Mouse (Mus musculus): ENCODE results near the gene Rab3d. TPM values are rescaled to one million over a fixed set of nuclear protein-coding genes. Genes with fewer than 3 reads are reported as not detected.
"Not testable (repeated sequence)": the region's sequence is repeated elsewhere in the genome, so short reads cannot be mapped to it uniquely, and the experiment has no call there.

Rab3d gene
- polyA plus RNA-seq, 1 experiment from 2014 or later, result 21.6 TPM

DNA sequence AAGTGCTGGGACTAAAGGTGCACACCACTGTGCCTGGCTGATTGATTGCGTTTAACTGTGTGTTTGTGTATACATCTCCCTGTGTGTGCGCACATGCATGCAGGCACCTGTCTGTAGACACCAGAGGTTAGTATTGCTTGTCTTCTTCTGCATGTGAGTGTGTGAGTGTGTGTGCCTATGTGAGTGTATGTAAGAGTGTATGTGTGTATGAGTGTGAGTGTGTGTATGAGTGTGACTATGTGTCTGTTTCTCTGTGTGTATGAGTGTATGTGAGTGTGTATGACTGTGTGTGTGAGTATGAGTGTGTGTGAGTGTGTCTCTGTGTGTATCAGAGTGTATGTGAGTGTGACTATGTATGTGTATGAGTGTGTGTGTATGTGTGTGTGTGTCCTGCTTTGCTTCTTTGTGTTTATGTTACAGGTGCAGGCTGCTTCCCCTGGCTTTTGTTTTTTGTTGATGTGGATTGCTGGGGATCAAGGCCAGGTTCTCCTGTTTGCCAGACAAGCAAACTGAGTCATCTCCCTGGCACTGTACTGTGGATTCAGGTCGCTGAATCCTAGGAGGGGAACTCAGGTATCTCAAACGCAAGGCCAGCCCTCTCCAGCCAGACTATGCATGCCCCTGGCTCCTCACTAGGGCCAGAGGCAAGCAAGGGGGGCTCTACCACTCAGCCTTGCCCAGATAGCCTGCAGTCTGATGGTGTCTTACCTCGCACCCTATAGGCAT, 52.2 kb downstream of the Rab3d start:
- H3K27ac ChIP-seq (replicated peaks; ENCODE audit: low read depth, low read length), result 0 out of 2 replicates have a peak overlapping the region, but pooled peaks have one; percentile 4
- no peak overlapping the region for H3K4me3 ChIP-seq (ENCODE audit: low read depth, low read length)
- H3K9ac ChIP-seq (ENCODE audit: low read depth, low read length), result no peak overlapping the region
- H3K27me3 ChIP-seq (replicated peaks; ENCODE audit: control insufficient read depth, insufficient read depth, low read length), result no peaks in the 10 kb centered on the region
- no peak for DNase-seq (ENCODE audit: low spot score)
- H3K4me2 ChIP-seq (ENCODE audit: low read depth, low read length), result no peak overlapping the region
- 62% methylated on average over 5 of the region's 5 CpGs for WGBS
- peaks cover 3% of the 10 kb centered on the region; the same call in 1 of the 2 replicates for H3K9me3 ChIP-seq (ENCODE audit: control insufficient read depth, low read length)
- no peaks in the 10 kb centered on the region for H3K4me1 ChIP-seq (ENCODE audit: control insufficient read depth, insufficient read depth, low read length)
- H3K36me3 ChIP-seq (ENCODE audit: control insufficient read depth, insufficient read depth, low read length), result no peaks in the 10 kb centered on the region
- ATAC-seq (ENCODE audit: low read depth), result no peak

DNA sequence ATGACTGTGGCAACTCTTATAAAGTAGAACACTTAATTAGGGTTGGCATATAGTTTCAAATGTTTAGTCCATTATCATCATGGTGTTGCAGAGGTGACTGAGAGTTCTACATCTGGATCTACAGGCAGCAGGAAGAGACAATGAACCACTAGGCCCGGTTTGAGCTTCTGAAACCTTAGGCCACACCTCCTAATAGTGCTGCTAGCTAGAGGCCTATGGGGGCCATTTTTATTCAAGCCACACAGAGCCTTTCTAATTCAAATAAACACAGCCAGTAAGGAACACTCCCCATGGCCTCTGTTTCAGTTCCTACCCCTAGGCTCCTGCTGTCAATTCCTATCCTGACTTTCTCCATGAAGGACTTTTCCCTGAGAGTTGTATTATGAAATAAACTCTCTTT, 55.8 kb downstream of the Rab3d start:
- Histone ChIP-seq H3K36me3 (ENCODE audit: control insufficient read depth, insufficient read depth, low read length) (no peaks in the 10 kb centered on the region), H3K4me3 (ENCODE audit: low read depth, low read length) (no peak overlapping the region), H3K9me3 (ENCODE audit: control insufficient read depth, low read length) (peaks cover 3% of the 10 kb centered on the region; the same call in 1 of the 2 replicates), H3K4me2 (ENCODE audit: low read depth, low read length) (no peak overlapping the region), H3K27me3 (replicated peaks; ENCODE audit: control insufficient read depth, insufficient read depth, low read length) (no peaks in the 10 kb centered on the region), H3K4me1 (ENCODE audit: control insufficient read depth, insufficient read depth, low read length) (no peaks in the 10 kb centered on the region), H3K27ac (replicated peaks; ENCODE audit: low read depth, low read length) (no peak overlapping the region), H3K9ac (ENCODE audit: low read depth, low read length) (no peak overlapping the region)
- WGBS, result 69% methylated on average over 1 of the region's 1 CpGs
- ATAC-seq (ENCODE audit: low read depth) (no peak), DNase-seq (ENCODE audit: low spot score) (no peak)

DNA sequence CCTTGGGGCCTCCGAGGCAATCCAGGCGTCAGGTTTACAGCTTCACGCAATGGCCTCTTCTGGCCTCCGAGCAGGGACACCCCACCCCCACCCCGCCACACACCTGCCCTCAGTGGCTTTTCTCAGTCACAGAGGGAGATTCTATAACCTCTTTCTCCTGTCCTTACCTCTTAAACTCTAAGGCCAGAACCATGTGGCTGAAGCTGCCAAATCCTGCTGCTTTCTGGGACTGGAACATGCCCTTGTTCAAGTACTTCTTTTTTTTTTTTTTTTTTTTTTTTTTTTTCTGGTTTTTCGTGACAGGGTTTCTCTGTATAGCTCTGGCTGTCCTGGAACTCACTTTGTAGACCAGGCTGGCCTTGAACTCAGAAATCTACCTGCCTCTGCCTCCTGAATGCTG, 57.6 kb downstream of the Rab3d start:
- WGBS, result 54% methylated on average over 6 of the region's 6 CpGs
- not testable (repeated sequence) for H3K4me1 ChIP-seq (ENCODE audit: control insufficient read depth, insufficient read depth, low read length); H3K4me3 ChIP-seq (ENCODE audit: low read depth, low read length); H3K27ac ChIP-seq (replicated peaks; ENCODE audit: low read depth, low read length); ATAC-seq (ENCODE audit: low read depth); H3K36me3 ChIP-seq (ENCODE audit: control insufficient read depth, insufficient read depth, low read length); H3K9me3 ChIP-seq (ENCODE audit: control insufficient read depth, low read length); H3K27me3 ChIP-seq (replicated peaks; ENCODE audit: control insufficient read depth, insufficient read depth, low read length); H3K9ac ChIP-seq (ENCODE audit: low read depth, low read length); H3K4me2 ChIP-seq (ENCODE audit: low read depth, low read length); DNase-seq (ENCODE audit: low spot score)

DNA sequence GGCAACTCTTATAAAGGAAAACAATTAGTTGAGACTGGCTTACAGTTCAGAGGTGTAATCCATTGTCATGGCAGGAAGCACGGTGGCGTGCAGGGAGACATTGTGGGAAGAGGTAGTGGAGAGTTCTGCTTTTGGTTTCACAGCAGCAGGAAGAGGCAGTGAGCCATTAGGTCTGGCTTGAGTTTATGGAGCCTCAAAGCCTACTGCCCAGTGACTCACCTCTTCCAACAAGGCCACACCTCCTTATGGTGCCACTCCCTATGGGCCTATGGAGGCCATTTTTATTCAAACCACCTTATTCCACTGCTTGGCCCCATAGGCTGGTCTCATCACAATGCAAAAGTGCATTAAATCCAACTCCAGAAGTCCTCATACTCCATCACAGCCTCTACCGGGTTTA, 58.4 kb downstream of the Rab3d start:
- H3K9me3 ChIP-seq (ENCODE audit: control insufficient read depth, low read length), result peaks cover 3% of the 10 kb centered on the region; the same call in 1 of the 2 replicates
- H3K4me1 ChIP-seq (ENCODE audit: control insufficient read depth, insufficient read depth, low read length), result no peaks in the 10 kb centered on the region
- no peak for ATAC-seq (ENCODE audit: low read depth)
- H3K4me3 ChIP-seq (ENCODE audit: low read depth, low read length), result no peak overlapping the region
- H3K36me3 ChIP-seq (ENCODE audit: control insufficient read depth, insufficient read depth, low read length), result no peaks in the 10 kb centered on the region
- no peaks in the 10 kb centered on the region for H3K27me3 ChIP-seq (replicated peaks; ENCODE audit: control insufficient read depth, insufficient read depth, low read length)
- no peak for DNase-seq (ENCODE audit: low spot score)
- no peak overlapping the region for H3K9ac ChIP-seq (ENCODE audit: low read depth, low read length)
- no peak overlapping the region for H3K27ac ChIP-seq (replicated peaks; ENCODE audit: low read depth, low read length)
- no peak overlapping the region for H3K4me2 ChIP-seq (ENCODE audit: low read depth, low read length)
- WGBS, result 80% methylated on average over 3 of the region's 3 CpGs

DNA sequence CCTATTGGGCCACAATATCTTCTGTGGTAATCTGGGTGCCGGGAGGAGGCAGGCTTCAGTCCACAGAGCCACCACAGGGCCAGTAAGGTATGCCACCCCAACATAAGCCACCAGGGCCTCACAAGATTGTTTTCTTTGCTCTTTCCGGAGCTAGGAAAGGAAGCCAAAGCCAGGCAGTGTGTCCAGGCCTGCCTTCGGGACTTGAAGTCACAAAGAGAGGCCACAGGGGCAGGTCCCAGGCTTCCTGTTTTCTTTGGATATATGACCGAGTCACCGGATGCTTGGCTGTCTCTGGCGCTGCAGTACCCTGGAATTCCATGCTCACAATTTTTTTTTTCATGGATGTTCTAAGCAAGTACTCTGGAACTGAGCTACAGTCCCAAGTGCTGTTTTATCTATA, 59.9 kb downstream of the Rab3d start:
- Histone ChIP-seq H3K4me3 (ENCODE audit: low read depth, low read length) (no peak overlapping the region), H3K4me2 (ENCODE audit: low read depth, low read length) (no peak overlapping the region), H3K27me3 (replicated peaks; ENCODE audit: control insufficient read depth, insufficient read depth, low read length) (no peaks in the 10 kb centered on the region), H3K9ac (ENCODE audit: low read depth, low read length) (no peak overlapping the region), H3K9me3 (ENCODE audit: control insufficient read depth, low read length) (peaks cover 3% of the 10 kb centered on the region; the same call in 1 of the 2 replicates), H3K36me3 (ENCODE audit: control insufficient read depth, insufficient read depth, low read length) (no peaks in the 10 kb centered on the region), H3K27ac (replicated peaks; ENCODE audit: low read depth, low read length) (no peak overlapping the region; the same call in 1 of the 2 replicates), H3K4me1 (ENCODE audit: control insufficient read depth, insufficient read depth, low read length) (no peaks in the 10 kb centered on the region)
- DNase-seq (ENCODE audit: low spot score) (peak; percentile 66), ATAC-seq (ENCODE audit: low read depth) (no peak)
- 27% methylated on average over 6 of the region's 6 CpGs for WGBS

DNA sequence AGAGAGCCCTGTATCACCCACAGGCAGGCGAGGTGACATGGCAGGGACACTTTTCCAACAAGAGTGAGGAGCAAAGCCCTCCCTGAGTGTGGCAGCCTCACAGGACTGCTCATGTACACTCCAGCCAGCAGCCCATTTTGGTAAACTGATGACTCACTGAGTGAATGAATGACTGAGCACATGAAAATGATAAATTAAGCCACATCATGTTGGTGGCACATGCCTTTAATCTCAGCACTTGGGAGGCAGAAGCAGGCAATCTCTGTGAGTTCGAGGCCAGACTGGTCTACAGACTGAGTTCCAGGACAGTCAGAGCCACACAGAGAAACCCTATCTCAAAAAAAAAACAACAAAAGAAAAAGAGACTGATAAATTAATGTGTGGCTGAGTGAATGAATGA, 60.5 kb downstream of the Rab3d start:
- H3K9ac ChIP-seq (ENCODE audit: low read depth, low read length), result no peak overlapping the region
- no peak overlapping the region for H3K4me2 ChIP-seq (ENCODE audit: low read depth, low read length)
- no peak overlapping the region for H3K27ac ChIP-seq (replicated peaks; ENCODE audit: low read depth, low read length)
- DNase-seq (ENCODE audit: low spot score) (no peak), ATAC-seq (ENCODE audit: low read depth) (no peak)
- WGBS, result 75% methylated on average over 2 of the region's 2 CpGs
- H3K4me1 ChIP-seq (ENCODE audit: control insufficient read depth, insufficient read depth, low read length), result no peaks in the 10 kb centered on the region
- no peak overlapping the region for H3K4me3 ChIP-seq (ENCODE audit: low read depth, low read length)
- no peaks in the 10 kb centered on the region for H3K36me3 ChIP-seq (ENCODE audit: control insufficient read depth, insufficient read depth, low read length)
- peaks cover 3% of the 10 kb centered on the region; the same call in 1 of the 2 replicates for H3K9me3 ChIP-seq (ENCODE audit: control insufficient read depth, low read length)
- H3K27me3 ChIP-seq (replicated peaks; ENCODE audit: control insufficient read depth, insufficient read depth, low read length), result no peaks in the 10 kb centered on the region

Other genes with a start within 250 kb of the Rab3d start
- gene Ldlr, start 194.7 kb downstream of the Rab3d start, polyA plus RNA-seq (2014; fragmentation: Nextera tagmentation; extraction: Ambion mirVana), result 13.9 and 14.1 TPM in 2 replicates
- 70.4 and 81.9 TPM in 2 replicates for gene Spc24, start 157.9 kb downstream of the Rab3d start, polyA plus RNA-seq (2014; fragmentation: Nextera tagmentation; extraction: Ambion mirVana)
- gene Kank2, start 119.4 kb downstream of the Rab3d start, polyA plus RNA-seq (2014; fragmentation: Nextera tagmentation; extraction: Ambion mirVana), result 10.7 and 12.1 TPM in 2 replicates
- 0.41 and 0.54 TPM in 2 replicates for gene Angptl8, start 82.7 kb downstream of the Rab3d start, polyA plus RNA-seq (2014; fragmentation: Nextera tagmentation; extraction: Ambion mirVana)
- gene Dock6, start 65.6 kb downstream of the Rab3d start, polyA plus RNA-seq (2014; fragmentation: Nextera tagmentation; extraction: Ambion mirVana), result 28.3 and 30.2 TPM in 2 replicates
- 2.8 and 3.0 TPM in 2 replicates for gene Ccdc159, start 9.3 kb upstream of the Rab3d start, polyA plus RNA-seq (2014; fragmentation: Nextera tagmentation; extraction: Ambion mirVana)
- gene Tmem205, start 9.4 kb upstream of the Rab3d start, polyA plus RNA-seq (2014; fragmentation: Nextera tagmentation; extraction: Ambion mirVana), result 53.3 and 53.7 TPM in 2 replicates
- 10.5 and 14.4 TPM in 2 replicates for gene Plppr2, start 18.8 kb upstream of the Rab3d start, polyA plus RNA-seq (2014; fragmentation: Nextera tagmentation; extraction: Ambion mirVana)
- gene Swsap1, start 37.6 kb upstream of the Rab3d start, polyA plus RNA-seq (2014; fragmentation: Nextera tagmentation; extraction: Ambion mirVana), result 9.5 and 10.1 TPM in 2 replicates
- 4.4 and 4.7 TPM in 2 replicates for gene Epor, start 45.3 kb upstream of the Rab3d start, polyA plus RNA-seq (2014; fragmentation: Nextera tagmentation; extraction: Ambion mirVana)
- gene Rgl3, start 71.3 kb upstream of the Rab3d start, polyA plus RNA-seq (2014; fragmentation: Nextera tagmentation; extraction: Ambion mirVana), result 1.3 and 1.7 TPM in 2 replicates
- gene Ccdc151, start 84.4 kb upstream of the Rab3d start, polyA plus RNA-seq (2014; fragmentation: Nextera tagmentation; extraction: Ambion mirVana), result 2.3 and 4.8 TPM in 2 replicates
- gene Prkcsh, start 84.6 kb upstream of the Rab3d start, polyA plus RNA-seq (2014; fragmentation: Nextera tagmentation; extraction: Ambion mirVana), result 86.6 and 95.2 TPM in 2 replicates
- 4.6 and 5.1 TPM in 2 replicates for gene Elavl3, start 133.8 kb upstream of the Rab3d start, polyA plus RNA-seq (2014; fragmentation: Nextera tagmentation; extraction: Ambion mirVana)
- not detected in 2 replicates for gene Gm49318, start 153.1 kb upstream of the Rab3d start, polyA plus RNA-seq (2014; fragmentation: Nextera tagmentation; extraction: Ambion mirVana)
- gene Zfp653, start 153.2 kb upstream of the Rab3d start, polyA plus RNA-seq (2014; fragmentation: Nextera tagmentation; extraction: Ambion mirVana), result 6.5 and 9.2 TPM in 2 replicates
- gene Ecsit, start 167.2 kb upstream of the Rab3d start, polyA plus RNA-seq (2014; fragmentation: Nextera tagmentation; extraction: Ambion mirVana), result 30.0 and 33.3 TPM in 2 replicates
- gene Cnn1, start 181.0 kb upstream of the Rab3d start, polyA plus RNA-seq (2014; fragmentation: Nextera tagmentation; extraction: Ambion mirVana), result 5.5 and 7.1 TPM in 2 replicates
- gene Elof1, start 199.0 kb upstream of the Rab3d start, polyA plus RNA-seq (2014; fragmentation: Nextera tagmentation; extraction: Ambion mirVana), result 182 and 196 TPM in 2 replicates
- gene Acp5, start 217.5 kb upstream of the Rab3d start, polyA plus RNA-seq (2014; fragmentation: Nextera tagmentation; extraction: Ambion mirVana), result 21.1 and 36.1 TPM in 2 replicates
- gene Pigyl, start 238.7 kb upstream of the Rab3d start, polyA plus RNA-seq (2014; fragmentation: Nextera tagmentation; extraction: Ambion mirVana), result 69.3 and 72.6 TPM in 2 replicates

Measured in embryonic facial prominence, embryonic 14.5 days (tissue).